Mouse (Mus musculus): ENCODE data around the gene Cacna2d3. TPM values are rescaled to one million over a fixed set of nuclear protein-coding genes. Genes with fewer than 3 reads are reported as not detected.

Cacna2d3 gene
- polyA plus RNA-seq, 1 experiment, result 0.22 TPM

- no peaks in the 10 kb centered on the region for H3K27me3 ChIP-seq (replicated peaks; ENCODE audit: control insufficient read depth, insufficient read depth, low read length)
- TF ChIP-seq POLR2A (IDR thresholded peaks at IDR 0.05; ENCODE audit: low read depth, low read length), result no peak
- no peak for DNase-seq
- no peak overlapping the region for H3K27ac ChIP-seq (ENCODE audit: insufficient read depth, low read depth, low read length)
- no peaks in the 10 kb centered on the region for H3K4me1 ChIP-seq (ENCODE audit: control insufficient read depth, insufficient read depth, low read length)
- H3K36me3 ChIP-seq (ENCODE audit: control insufficient read depth, insufficient read depth, low read length), result no peaks in the 10 kb centered on the region
- H3K4me3 ChIP-seq (ENCODE audit: insufficient read depth, low read depth, low read length), result no peak overlapping the region
- 81% methylated on average over 5 of the region's 5 CpGs for WGBS
Measured at GRCm38 (mm10) chr14:29552471-29552870, 169.2 kb downstream of the Cacna2d3 start.

- TF ChIP-seq POLR2A (IDR thresholded peaks at IDR 0.05; ENCODE audit: low read depth, low read length) (no peak), CTCF (conservative IDR thresholded peaks at IDR 0.05; ENCODE audit: insufficient read depth, insufficient read length, low read depth, low read length) (no peak)
- Histone ChIP-seq H3K36me3 (ENCODE audit: control insufficient read depth, insufficient read depth, low read length) (no peaks in the 10 kb centered on the region), H3K4me1 (ENCODE audit: control insufficient read depth, insufficient read depth, low read length) (no peaks in the 10 kb centered on the region), H3K27ac (ENCODE audit: insufficient read depth, low read depth, low read length) (no peak overlapping the region), H3K4me3 (ENCODE audit: insufficient read depth, low read depth, low read length) (no peak overlapping the region), H3K27me3 (replicated peaks; ENCODE audit: control insufficient read depth, insufficient read depth, low read length) (no peaks in the 10 kb centered on the region)
- WGBS, result 76% methylated on average over 5 of the region's 5 CpGs
- DNase-seq, result no peak
Measured at GRCm38 (mm10) chr14:29548646-29549045, 173.0 kb downstream of the Cacna2d3 start.

- Histone ChIP-seq H3K27ac (ENCODE audit: insufficient read depth, low read depth, low read length) (no peak overlapping the region), H3K4me1 (ENCODE audit: control insufficient read depth, insufficient read depth, low read length) (no peaks in the 10 kb centered on the region), H3K4me3 (ENCODE audit: insufficient read depth, low read depth, low read length) (no peak overlapping the region), H3K27me3 (replicated peaks; ENCODE audit: control insufficient read depth, insufficient read depth, low read length) (no peaks in the 10 kb centered on the region), H3K36me3 (ENCODE audit: control insufficient read depth, insufficient read depth, low read length) (no peaks in the 10 kb centered on the region)
- TF ChIP-seq CTCF (conservative IDR thresholded peaks at IDR 0.05; ENCODE audit: insufficient read depth, insufficient read length, low read depth, low read length) (no peak), POLR2A (IDR thresholded peaks at IDR 0.05; ENCODE audit: low read depth, low read length) (no peak)
- no peak for DNase-seq
- WGBS, result 65% methylated on average over 3 of the region's 3 CpGs
Measured at GRCm38 (mm10) chr14:29530516-29530915, 191.1 kb downstream of the Cacna2d3 start.

- no peak for DNase-seq
Measured at GRCm38 (mm10) chr14:29528696-29529095, 193.0 kb downstream of the Cacna2d3 start.

GRCm38 (mm10) chr14:29519751-29520669, 201.7 kb downstream of the Cacna2d3 start:
- Histone ChIP-seq H3K36me3 (ENCODE audit: control insufficient read depth, insufficient read depth, low read length) (no peaks in the 10 kb centered on the region), H3K27ac (ENCODE audit: insufficient read depth, low read depth, low read length) (no peak overlapping the region), H3K27me3 (replicated peaks; ENCODE audit: control insufficient read depth, insufficient read depth, low read length) (no peaks in the 10 kb centered on the region), H3K4me3 (ENCODE audit: insufficient read depth, low read depth, low read length) (no peak overlapping the region), H3K4me1 (ENCODE audit: control insufficient read depth, insufficient read depth, low read length) (no peaks in the 10 kb centered on the region)
- no peak for TF ChIP-seq POLR2A (IDR thresholded peaks at IDR 0.05; ENCODE audit: low read depth, low read length)
- DNase-seq, result no peak
- WGBS, result 57% methylated on average over 7 of the region's 7 CpGs

More at GRCm38 (mm10) chr14:29528696-29529095, 193.0 kb downstream of the Cacna2d3 start:
- no peaks in the 10 kb centered on the region for H3K27me3 ChIP-seq (replicated peaks; ENCODE audit: control insufficient read depth, insufficient read depth, low read length)
- 68% methylated on average over 10 of the region's 10 CpGs for WGBS
- H3K4me3 ChIP-seq (ENCODE audit: insufficient read depth, low read depth, low read length), result no peak overlapping the region
- H3K36me3 ChIP-seq (ENCODE audit: control insufficient read depth, insufficient read depth, low read length), result no peaks in the 10 kb centered on the region
- TF ChIP-seq CTCF (conservative IDR thresholded peaks at IDR 0.05; ENCODE audit: insufficient read depth, insufficient read length, low read depth, low read length) (no peak), POLR2A (IDR thresholded peaks at IDR 0.05; ENCODE audit: low read depth, low read length) (no peak)
- no peaks in the 10 kb centered on the region for H3K4me1 ChIP-seq (ENCODE audit: control insufficient read depth, insufficient read depth, low read length)
- H3K27ac ChIP-seq (ENCODE audit: insufficient read depth, low read depth, low read length), result no peak overlapping the region

- Histone ChIP-seq H3K27me3 (replicated peaks; ENCODE audit: control insufficient read depth, insufficient read depth, low read length) (no peaks in the 10 kb centered on the region), H3K27ac (ENCODE audit: insufficient read depth, low read depth, low read length) (no peak overlapping the region), H3K4me3 (ENCODE audit: insufficient read depth, low read depth, low read length) (no peak overlapping the region), H3K4me1 (ENCODE audit: control insufficient read depth, insufficient read depth, low read length) (no peaks in the 10 kb centered on the region), H3K36me3 (ENCODE audit: control insufficient read depth, insufficient read depth, low read length) (no peaks in the 10 kb centered on the region)
- TF ChIP-seq CTCF (conservative IDR thresholded peaks at IDR 0.05; ENCODE audit: insufficient read depth, insufficient read length, low read depth, low read length) (no peak), POLR2A (IDR thresholded peaks at IDR 0.05; ENCODE audit: low read depth, low read length) (no peak)
- no peak for DNase-seq
- whole genome bisulfite sequencing, result 72% methylated on average over 5 of the region's 5 CpGs
Measured at GRCm38 (mm10) chr14:29502667-29503066, 219.0 kb downstream of the Cacna2d3 start.

GRCm38 (mm10) chr14:29498546-29499290, 222.9 kb downstream of the Cacna2d3 start:
- H3K4me3 ChIP-seq (ENCODE audit: insufficient read depth, low read depth, low read length), result no peak overlapping the region
- no peak overlapping the region for H3K27ac ChIP-seq (ENCODE audit: insufficient read depth, low read depth, low read length)
- H3K4me1 ChIP-seq (ENCODE audit: control insufficient read depth, insufficient read depth, low read length), result no peaks in the 10 kb centered on the region
- no peak for TF ChIP-seq POLR2A (IDR thresholded peaks at IDR 0.05; ENCODE audit: low read depth, low read length)
- TF ChIP-seq CTCF (conservative IDR thresholded peaks at IDR 0.05; ENCODE audit: insufficient read depth, insufficient read length, low read depth, low read length), result no peak
- WGBS, result 48% methylated on average over 8 of the region's 8 CpGs
- H3K36me3 ChIP-seq (ENCODE audit: control insufficient read depth, insufficient read depth, low read length), result no peaks in the 10 kb centered on the region
- H3K27me3 ChIP-seq (replicated peaks; ENCODE audit: control insufficient read depth, insufficient read depth, low read length), result no peaks in the 10 kb centered on the region
- DNase-seq, result no peak

Measured in kidney, adult 2 months (tissue).